Mouse (Mus musculus) spleen, postnatal 36 days (tissue): ENCODE measurements around the gene Synpo2l.
A peak's percentile ranks its signal among the peaks of the same experiment; 100 is the strongest.
"Not testable (repeated sequence)": the region's sequence is repeated elsewhere in the genome, so short reads cannot be mapped to it uniquely, and the experiment has no call there.

ENCODE experiments used
- DNase-seq, 2 experiments: peaks; one replicate each; pipeline ENCODE4 v3.0.0; 2022; ENCODE audit warnings: low spot score in 2 of 2, mixed read lengths in 1 of 2

The Synpo2l gene

DNA sequence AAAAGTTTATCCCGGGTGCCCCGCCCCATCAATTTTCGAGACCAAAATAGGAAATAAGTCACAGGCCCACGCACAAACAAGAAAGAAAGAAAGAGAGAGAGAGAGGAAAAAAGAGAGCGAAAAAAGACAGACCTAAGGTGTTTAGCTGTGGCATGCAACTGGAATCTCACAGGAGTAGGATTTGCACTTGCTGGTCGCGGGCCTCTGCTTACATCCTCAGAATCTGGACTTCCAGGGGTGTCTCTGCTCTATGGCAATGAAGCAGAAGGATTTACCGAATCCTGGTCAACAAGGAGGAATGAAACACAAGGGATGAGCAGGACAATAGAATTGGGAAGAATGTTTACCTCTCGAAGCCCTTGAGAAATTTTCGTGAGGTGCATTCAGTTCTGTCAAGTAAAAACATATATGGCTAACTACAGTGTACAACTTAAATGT is 26.7 kb downstream of the Synpo2l start:
- DNase-seq: no peak

DNA sequence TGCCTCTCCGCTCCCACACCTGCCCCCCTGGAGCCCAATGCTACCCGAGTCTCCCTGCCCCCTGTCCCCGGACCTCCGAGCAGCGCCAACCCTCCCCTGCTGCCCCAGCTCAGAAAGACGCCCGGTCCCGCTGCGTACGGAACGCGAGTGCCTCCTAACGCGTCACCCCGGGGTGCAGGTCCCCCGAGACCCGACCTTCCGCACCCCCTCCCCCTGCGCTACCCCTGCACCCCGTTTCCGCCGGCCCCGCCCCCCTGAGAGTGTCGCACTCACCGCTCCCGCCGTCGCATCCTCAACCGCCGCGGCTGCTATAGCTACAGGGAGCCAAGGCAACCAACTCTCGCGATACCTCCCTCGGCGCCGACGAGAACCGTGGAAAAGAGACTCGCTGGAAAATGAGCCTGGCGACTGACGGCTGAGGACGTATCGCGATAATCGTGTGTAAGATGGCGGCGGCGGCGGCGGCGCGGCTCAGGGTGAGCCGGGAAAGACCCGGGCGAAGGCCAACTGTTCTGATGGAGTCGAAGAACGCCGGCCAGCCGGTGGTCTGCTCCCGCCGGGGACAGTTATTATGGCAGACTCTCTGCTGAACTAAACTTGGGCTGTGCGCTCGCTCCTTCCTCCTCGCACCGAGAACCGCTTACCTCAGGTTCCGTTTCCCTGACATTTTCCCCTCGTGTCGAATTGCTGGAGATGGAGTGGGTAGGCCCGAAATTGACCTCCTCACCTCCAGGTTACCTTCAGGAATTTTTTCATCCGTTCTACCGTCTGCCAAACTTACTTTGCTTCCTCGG is 27.3 kb downstream of the Synpo2l start, which contains the start of gene Usp54:
Usp54 (minus strand) TSS at position 420 of the 794 bp plus-strand sequence.
- peak; percentile 98 for DNase-seq

DNA sequence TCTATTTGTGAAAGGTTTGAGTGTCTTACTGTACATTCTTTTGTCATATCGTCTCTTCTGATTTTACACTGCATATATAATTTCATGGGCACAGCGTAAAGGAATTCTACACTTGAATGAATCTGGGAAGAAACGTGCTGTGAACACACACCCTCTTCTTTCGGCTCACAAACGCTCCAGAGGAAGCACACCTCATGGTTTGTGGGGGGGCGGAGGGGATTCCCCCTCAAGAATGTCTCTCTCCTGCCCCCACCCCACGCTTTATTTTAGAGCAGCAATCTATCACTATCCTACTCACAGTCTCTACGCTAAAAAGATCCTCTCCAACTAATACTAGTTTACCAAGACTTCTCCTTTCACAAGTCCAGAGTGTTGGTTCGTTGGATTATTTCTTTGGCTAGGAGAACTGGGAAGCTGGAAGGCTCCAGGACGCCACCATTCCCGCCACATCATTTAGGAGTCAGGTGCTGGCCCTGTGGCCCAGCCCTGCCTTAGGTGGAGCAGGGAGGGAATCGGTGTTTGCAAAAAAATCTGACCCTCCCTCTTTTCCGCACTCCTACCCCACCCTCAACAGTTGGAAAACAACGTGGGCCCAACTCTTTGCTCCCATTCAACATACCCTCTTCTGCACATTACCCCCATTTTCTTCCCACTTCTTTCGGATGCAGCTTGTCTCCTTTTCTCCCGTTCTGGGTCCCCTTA is 28.1 kb downstream of the Synpo2l start:
- peak; percentile 67 to 80 for DNase-seq

DNA sequence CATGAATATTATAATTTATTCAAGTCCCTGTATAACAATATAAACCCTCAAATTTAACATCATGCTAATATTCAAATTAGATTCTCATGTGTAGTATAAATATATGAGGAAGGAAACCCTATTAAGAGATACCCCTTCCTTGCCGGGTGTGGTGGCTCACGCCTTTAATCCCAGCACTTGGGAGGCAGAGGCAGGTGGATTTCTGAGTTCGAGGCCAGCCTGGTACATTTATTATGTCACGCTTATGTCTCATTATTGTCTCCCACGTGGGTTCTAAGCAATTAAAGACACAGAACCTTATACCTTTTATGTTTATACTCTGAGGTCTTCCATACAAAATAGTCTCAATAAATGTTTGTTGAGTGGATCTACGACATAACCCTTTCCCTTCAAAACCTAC is 29.5 kb downstream of the Synpo2l start:
- DNase-seq: no peak

DNA sequence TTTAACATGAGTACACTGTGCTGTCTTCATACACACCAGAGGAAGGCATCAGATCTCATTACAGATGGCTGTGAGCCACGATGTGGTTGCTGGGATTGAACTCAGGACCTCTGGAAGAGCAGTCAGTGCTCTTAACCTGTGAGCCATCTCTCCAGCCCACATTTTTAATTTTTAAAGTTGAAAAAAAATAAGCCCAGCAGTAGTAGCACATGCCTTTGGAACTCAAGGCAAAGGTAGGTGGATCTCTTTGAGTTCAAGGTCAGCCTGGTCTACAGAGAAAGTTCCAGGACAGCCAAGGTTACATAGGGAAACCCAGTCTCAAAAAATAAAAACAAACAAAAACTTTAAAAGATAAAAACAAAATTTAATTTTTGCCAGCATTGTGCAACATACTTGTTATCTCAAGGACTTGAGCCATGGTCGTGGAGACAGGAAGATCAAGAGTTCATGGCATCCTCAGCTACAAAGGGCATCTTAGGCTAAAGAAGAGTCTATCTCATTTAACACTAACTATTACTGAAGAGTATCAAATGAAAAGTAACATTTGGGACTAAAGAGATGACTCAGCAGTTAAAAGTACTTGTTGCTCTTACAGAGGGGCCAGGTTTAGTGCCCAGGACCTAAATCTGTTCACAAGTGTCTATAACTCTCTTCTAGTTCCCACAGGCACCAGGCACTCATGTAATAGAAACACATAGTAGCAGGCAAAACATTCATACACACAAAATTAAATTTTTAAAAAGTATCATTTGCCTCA is 30.2 kb downstream of the Synpo2l start:
- DNase-seq: no peak

DNA sequence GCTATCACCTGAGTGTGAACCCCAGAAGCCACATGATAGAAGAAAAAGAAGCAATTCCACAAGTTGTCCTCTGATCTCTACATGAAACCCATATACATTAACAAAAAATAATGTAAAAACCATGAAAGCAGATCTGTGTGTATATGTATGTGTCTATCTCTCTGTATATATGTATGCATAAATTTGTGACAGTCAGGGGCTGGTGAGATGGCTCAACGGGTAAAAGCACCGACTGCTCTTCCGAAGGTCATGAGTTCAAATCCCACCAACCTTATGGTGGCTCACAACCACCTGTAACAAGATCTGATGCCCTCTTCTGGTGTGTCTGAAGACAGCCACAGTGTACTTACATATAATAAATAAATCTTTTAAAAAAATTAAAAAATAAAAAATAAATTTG is 31.2 kb downstream of the Synpo2l start:
- DNase-seq: not testable (repeated sequence)

DNA sequence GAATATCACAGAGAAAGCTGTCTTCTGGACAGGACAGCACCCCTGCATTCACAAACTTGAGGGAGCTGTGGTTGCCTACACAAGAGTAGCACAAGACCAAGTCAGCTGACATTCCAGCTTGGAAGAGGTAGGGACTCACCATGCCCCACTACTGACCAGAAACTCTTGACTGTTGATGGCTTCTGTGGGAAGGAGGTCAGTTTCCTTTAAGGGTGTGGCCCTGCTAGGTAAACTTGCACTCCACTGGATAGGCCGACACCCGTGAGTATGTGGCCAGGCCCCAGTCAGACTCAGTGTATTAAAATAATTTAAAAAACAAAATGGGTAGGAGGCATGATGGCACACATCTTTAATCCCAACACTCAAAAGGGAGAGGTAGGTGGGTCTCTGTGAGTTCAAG is 32.6 kb downstream of the Synpo2l start:
- no peak for DNase-seq

DNA sequence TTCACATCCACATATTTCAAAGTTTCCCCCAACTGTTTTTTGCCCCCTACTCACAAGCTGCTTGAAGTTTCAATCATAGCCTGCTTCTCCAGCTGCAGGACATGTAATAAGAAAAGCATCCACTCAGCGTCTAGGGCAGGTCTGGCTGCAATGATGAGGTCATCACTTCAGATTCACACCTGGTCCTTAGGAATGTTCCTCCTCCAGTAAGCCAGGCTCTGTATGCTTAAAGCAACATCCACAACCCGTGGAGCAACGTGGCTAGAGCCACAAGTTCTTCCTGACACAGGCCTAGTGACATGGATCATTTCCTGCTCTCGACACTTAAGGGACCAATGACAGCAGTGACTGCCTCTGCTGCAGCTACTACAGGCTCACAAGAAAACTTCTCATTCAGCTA is 36.9 kb downstream of the Synpo2l start:
- no peak for DNase-seq

DNA sequence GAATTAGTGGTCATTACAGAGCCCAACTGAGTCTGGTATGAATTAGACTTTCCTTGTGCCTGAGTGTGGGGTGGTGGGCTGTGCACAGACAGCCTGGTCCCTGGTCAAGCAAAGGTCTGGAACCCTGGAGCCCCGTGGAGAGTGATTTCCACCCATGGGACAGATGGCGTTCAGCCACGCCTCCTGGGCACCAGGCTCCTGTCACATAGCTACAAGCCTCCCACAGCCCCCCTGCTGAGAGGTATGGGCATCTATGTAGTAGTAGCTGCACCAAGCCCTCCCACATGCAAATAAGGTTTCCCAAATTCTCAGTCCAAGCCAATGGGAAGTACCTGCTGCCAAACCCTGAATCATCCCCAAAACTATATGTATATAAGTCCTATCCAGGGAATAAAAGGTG is 41.2 kb downstream of the Synpo2l start:
- no peak for DNase-seq

DNA sequence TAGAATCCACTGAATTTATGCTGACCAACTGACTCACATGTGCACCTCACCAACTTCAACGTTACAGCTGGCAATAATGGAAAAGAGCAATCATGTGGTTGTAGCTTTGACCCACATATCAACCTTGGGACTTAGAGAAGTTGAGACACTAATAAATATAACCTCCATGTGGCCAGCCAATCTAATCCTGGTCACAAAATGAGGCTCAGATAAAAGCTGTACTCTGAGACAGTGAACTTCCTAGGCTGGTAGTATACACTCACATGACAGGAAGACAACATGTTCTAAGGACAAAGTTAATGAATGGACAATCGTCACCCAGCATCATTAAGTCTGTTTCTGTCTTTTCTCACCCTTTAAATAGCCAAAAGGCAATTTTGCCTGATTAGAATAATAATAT is 41.7 kb downstream of the Synpo2l start:
- no peak for DNase-seq

DNA sequence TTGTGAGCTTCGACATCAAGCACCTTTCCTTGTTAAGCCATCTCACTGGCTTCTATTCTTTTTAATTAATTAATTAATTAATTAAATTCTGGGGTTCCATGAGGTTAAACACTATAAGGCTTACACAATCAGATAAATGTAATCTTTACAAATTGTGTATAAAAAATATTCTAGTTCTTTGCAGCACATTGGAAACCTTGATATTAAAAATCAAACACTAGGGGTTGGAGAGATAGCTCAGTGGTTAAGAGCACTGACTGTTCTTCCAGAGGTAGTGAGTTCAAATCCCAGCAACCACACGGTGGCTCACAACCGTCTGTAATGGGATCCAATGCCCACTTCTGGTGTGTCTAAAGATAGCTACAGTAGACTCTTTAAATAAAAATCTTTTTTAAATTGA is 45.2 kb downstream of the Synpo2l start:
- no peak for DNase-seq

DNA sequence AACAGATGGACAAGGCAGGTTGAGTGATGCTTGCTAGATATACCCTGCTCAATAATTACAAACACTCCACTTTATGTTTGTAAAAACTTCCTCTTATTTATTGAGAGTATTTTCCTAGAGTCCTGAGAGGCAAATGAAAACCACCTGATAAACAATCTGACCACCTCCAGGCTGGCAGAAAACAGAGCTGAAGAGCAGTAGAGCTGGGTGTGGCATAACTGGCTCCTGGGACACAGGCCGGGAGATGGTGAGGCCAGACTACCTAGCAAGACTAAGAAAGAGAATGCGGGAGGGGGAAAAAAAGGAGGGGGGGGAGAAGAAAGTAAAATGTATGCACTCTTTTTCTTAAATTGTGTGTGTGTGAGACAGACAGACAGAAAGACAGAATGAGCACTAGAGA is 45.7 kb downstream of the Synpo2l start:
- no peak for DNase-seq

DNA sequence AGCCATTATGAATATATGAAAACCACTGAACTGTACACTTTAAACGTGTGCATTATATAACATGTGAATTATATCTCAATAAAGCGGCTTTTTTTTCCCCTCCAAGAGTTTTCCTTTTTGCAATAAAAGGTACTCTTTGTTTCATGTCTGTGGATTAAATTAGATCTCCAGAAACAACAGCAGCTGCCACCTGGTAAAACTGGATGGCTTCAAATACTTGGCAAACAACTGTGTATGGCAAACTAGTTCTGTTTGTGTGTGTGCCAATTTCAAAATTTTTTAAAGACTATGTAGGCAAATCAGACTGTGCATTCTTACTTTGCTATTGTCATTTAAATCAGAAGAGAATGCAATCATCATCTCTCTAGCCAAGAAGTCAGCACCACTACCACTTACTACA is 46.3 kb downstream of the Synpo2l start:
- no peak for DNase-seq

DNA sequence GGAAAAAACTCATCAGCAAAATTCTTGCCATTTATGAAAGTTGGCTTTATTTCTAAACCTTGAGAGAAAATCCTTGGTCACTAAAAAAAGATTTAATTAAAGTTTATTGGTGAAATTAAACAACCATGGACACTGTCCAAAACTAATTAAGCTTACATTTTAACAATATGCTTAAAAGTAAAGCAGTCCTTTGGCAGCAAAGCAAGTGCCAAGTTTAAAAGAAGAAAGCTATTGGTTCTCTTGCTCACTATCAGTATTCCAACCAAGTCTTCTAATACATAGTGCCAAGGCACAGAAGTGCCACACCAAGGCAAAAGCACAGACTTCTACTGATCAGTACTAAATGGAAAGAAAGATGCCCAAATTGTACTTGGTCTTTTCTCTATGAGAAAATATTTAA is 49.0 kb downstream of the Synpo2l start:
- DNase-seq: no peak

DNA sequence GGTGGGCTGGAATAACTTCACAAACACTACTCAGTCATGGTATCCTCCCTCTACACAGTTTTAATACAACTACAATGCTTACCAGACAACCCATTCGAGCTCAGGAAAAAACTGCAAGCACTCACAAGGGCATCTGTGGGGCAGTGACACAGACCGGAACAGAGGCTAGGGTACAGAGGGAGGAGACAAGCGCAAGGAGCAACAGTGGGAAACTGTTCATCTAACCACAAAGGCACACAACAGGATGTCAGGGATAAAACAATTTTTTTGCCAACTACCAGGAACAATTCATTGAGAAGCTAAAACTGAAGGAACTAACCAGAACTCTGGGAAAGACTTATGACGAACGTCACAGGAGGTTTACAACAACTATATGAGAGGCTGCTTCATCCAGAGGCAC is 49.9 kb downstream of the Synpo2l start:
- DNase-seq: no peak

DNA sequence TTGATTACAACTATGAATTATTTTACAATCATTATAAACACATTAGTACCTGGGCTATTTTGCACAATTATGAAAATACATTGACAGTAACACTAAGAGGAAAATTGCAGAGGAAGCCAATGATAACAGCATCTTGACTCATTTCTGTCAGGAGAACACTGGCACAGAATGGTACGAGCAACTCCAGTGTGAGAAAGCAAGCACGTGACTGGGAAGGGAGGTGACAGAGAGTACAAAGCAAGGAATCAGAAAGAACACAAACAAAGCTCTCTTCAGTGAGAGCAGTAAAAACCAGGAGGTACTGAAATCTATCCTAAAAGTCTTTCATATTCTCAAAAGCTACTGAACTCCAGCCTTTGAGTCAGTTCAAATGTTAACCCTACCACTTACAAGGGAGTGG is 51.7 kb downstream of the Synpo2l start:
- DNase-seq: no peak

DNA sequence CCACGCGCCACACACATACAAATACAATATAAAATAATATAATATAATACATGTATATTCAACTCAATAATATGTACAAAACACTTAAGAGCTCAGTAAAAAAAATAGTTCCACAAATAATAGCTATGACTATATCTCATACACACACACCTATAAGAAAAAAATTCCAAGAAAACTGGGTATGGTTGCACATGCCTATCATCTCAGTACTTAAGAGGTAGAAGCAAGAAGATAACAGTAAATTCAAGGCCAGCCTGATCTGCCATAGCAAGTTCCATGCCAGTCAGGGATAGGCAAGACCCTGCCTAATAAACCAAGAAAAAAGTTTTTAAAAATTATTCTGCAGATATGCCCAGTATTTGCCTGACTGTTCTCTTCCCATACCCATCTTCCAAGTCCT is 53.1 kb downstream of the Synpo2l start:
- no peak for DNase-seq

DNA sequence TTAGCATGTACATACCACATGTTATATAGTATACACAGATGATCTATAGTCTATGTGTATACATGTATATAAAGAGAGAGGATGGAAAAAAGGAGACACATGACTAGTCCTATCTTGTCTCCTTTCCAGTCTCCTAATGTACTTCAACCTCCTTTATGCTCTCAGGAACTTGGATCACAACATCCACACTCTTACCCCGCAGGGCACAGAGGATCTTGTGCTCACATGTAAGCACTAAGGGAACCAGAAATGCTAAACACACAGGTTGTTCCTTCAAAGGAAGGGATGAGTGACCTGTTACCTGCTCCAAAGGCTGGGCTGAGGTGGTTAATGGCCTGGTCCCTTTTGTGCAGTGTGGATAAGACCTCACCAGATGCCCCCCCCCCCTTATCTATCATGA is 55.3 kb downstream of the Synpo2l start:
- no peak for DNase-seq

DNA sequence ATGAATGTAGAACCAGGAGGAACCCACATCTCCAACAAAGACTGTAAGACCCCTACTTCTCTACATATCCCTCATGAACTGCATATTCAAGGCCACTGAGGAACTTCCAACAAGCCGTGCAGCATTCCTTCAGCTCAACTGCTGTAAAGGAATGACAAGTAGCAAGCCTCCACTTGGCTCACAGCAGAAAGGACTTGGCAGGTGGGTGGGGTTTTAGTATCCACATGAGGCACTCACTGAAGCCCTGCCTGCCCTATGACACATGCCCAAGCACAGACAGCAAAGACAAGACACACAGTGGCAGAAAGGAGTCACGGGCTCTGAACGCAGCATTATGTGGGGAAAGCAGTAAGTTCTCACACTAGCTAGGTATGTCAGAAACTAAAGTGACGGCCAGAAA is 58.0 kb downstream of the Synpo2l start:
- DNase-seq: no peak

DNA sequence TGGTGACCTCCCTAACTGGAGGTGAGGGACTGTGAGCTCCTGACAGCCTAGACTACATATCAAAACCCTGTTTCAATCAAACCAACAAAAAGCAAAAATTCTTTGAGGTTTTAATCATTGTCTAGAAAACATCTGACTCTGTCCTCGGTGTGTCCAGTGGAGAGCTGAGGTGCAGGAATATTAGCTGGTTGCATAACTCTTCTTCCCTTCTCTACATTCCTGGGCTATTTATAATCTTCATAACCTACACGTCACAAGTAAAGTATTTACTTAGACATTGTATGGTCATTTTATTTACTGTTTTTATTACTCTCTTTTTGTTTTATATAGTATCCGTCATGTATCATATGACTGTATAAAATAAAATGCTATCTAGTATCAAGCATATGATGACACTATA is 58.6 kb downstream of the Synpo2l start:
- no peak for DNase-seq
